Mouse (Mus musculus): ENCODE data around the gene Zc3hav1. TPM values are rescaled to one million over a fixed set of nuclear protein-coding genes. Genes with fewer than 3 reads are reported as not detected.
A peak's percentile ranks its signal among the peaks of the same experiment; 100 is the strongest.

Gene Zc3hav1
- total RNA-seq, 2 experiments from 2014 or later: 2.1 to 2.5 TPM

DNA sequence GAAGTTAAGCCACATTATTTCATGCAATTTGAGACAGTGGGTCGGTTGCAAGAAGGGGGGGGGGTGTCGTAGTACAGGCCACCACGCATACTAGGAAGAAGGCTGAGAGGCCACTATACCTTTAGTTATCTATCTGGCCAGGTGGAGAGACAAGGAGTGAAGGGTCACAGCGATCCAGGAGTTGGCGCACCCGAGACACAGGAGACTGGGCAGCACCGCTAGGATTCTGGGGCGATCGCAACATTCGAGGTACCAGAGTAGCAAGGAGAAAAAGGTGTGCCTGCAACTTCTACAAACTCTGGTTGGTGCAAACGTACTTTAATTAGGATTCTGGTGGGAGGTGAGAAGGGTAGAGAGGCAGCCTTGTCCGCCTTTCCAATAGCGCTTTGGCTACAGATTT is 1.2 kb downstream of the Zc3hav1 start:
- intact Hi-C loops (cut with DNase I): no loop called here
- DNase-seq: no peak

DNA sequence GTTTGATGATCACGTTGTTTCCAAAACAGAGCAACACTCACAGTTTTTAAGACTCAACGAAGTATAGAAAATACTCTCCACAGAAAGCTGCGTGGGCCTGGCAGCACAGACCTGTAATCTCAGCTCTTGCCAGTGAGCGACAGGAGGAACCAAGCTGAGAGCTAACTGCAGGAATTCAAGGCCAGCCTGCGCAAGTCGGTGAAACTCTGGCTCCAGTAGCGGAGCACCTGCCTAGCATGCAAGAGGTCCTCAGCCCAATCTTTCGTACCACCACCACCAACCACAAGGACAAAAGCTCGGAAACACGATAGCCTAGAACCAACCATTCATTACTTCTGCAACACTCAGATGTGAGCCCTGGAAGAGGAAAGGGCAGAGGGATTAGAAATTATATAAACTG is 2.0 kb downstream of the Zc3hav1 start:
- intact Hi-C loops (cut with DNase I): no loop called here
- no peak for DNase-seq

DNA sequence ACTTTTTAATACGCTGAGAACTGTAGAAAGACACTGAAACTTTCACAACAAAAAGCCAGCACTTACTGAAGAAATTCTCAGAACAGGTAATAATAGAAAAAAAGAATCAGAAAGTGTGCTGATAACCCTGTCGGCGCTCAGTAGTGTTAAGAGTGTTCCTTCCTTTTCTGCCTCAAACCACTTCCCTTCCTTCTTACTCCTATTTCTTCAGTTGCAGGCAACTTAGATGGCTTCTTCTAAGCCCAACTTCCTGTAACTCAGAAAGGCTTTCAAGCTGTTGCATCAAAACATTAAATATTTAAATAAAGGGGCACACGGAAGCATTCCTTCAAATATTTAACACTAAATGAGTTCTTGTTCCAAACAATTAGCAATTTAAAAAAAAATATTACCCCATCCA is 2.5 kb downstream of the Zc3hav1 start:
- intact Hi-C loops (cut with DNase I): no loop called here
- no peak for DNase-seq

DNA sequence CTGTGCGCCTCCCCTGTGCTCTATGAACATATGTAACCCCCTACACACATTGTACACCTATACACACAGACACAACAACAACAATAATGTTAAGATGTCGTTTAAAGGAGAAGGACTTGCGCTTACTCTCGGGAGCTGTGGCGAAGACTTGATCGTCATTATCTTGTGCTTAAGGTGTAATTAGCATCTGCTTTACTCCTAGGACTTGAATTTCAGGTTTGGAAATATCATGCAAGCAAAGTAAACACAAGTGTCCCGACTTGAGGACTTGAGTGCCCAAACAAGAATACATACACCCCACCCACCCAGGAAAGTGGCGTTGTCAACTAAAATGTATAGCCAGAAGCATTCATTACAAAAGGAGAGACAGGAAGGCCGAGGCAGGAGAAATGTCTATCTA is 4.6 kb downstream of the Zc3hav1 start:
- no peak for DNase-seq
- intact Hi-C loops (cut with DNase I): no loop called here

DNA sequence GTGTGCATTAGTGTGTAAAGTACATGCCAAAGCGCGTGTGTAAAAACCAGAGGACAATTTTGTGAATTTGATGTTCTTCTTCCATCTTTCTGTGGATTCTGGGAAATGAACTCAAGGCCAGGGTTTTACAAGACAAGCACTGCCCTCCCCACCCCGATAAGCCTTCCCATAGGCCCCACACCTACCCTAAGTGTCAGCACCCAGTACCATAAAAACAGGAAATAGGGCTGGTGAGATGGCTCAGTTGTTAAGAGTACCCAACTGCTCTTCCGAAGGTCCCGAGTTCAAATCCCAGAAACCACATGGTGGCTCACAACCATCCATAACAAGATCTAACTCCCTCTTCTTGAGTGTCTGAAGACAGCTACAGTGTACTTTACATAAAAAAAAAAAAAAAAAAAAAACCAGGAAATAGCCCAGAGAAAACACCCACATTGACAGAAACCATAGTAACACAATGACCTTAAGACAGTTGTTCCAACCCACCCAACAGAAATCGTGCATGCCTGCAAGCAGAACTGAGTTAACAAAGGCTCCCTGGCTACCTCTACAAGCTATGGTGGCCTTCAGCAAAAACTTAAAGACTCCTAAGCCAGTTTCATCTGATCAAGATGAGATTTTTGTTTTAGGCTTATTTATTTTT is 5.5 kb downstream of the Zc3hav1 start:
- no peak for DNase-seq
- intact Hi-C loops (cut with DNase I): no loop called here

DNA sequence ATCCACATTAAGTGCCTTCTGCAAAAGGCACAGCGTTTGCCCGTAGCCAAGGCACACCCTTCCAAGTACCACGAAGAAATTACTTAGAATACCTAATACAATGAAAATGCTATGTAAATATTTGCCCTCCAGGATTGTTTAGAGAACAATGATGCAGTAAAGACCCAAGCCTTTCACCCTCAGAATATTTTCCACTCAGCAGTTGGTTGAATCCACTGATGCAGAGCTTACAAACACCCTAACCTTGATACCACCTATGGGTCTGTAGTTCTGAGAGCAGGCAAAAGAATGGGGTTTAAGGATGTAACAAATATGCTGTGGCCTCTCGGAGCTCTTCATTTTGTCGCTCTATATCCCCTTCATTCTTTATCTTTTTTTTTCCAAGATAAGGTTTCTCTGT is 6.5 kb downstream of the Zc3hav1 start:
- intact Hi-C loops (cut with DNase I): no loop called here
- no peak for DNase-seq

DNA sequence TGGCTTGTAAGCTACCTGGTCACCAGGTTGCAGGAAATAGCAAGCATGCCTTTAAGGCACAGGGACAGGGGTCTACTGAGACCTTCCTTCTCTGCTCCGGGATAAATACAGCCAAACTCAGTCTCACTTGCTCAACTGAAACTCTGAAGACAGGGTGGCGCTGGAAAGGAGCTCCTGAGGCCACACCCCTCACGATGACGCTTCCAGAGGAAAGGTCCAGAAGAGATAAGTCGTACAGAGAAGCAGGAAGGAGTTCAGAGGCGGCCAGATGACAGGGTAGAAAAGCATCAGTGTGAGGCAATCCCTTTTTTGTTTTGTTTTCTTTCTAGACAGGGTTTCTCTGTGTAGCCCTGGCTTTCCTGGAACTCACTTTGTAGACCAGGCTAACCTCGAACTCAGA is 8.6 kb downstream of the Zc3hav1 start:
- intact Hi-C loops (cut with DNase I): no loop called here
- no peak for DNase-seq

DNA sequence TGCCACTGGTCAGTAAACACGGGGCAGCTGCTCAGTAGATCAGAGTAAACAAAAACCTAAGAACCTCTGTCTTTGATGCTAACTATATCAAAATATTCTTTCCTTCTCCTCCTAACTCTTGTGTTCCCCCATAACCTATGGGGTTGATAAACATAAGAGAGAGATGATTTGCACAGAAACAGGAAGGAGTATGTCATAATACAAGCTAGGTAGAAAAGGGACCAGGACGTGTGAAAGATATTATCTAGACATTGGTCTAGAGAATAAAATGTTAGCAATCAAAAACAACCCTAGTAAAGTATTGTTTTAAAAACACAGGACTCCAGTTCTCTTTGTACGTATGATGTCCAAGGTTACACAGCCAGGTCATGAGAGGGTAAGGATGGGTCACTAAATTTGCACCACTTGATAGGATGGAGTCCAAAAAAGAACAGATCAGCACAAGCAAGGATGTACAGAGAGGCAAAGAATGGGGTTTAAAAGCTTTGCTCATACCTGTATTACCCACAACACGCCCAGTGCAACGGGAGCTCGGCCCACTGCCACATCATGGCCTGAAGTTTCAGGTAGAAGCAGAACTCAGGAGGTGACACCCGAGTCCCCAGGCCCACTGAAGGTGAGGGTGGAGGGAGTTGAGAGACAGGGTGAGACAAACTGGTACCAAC is 10.3 kb downstream of the Zc3hav1 start:
- no peak for DNase-seq
- intact Hi-C loops (cut with DNase I): no loop called here

DNA sequence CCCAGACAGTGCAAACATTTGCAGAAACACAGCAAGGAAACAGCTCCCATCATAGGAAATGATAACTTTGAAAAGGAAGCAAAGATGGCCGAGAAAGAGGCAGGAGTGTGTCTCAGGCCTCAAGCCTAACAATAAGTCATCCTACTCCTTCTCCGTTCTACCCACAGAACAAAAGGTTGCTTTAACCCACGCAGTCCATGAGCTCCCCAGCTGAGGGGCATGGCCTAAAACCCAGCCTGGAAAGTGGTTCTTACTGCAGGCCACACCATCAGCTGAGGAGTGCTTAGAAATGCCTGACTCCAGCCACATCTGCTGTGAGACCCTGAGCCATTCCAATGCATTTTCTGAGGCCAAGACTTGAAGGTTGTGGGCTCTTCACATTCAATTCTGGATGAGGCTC is 10.8 kb downstream of the Zc3hav1 start:
- intact Hi-C loops (cut with DNase I): no loop called here

DNA sequence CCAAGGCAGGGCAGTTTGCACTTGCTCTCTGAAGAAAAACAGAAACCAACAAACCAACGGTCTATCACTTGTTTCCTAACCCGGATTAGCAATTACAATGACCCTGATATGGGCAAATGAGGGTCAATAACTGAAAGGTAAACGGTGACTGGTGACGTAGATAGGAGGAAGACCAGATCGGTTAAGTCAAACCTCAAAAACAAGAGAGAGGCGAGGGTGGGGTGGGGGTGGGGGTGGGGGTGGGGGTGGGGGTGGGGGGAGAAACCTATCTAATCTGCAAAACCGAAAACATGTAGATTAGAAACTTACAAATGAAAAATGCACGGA is 11.8 kb downstream of the Zc3hav1 start:
- intact Hi-C loops (cut with DNase I): no loop called here
- DNase-seq: no peak

More for the DNA sequence above, 10.8 kb downstream of the Zc3hav1 start:
- no peak for DNase-seq

DNA sequence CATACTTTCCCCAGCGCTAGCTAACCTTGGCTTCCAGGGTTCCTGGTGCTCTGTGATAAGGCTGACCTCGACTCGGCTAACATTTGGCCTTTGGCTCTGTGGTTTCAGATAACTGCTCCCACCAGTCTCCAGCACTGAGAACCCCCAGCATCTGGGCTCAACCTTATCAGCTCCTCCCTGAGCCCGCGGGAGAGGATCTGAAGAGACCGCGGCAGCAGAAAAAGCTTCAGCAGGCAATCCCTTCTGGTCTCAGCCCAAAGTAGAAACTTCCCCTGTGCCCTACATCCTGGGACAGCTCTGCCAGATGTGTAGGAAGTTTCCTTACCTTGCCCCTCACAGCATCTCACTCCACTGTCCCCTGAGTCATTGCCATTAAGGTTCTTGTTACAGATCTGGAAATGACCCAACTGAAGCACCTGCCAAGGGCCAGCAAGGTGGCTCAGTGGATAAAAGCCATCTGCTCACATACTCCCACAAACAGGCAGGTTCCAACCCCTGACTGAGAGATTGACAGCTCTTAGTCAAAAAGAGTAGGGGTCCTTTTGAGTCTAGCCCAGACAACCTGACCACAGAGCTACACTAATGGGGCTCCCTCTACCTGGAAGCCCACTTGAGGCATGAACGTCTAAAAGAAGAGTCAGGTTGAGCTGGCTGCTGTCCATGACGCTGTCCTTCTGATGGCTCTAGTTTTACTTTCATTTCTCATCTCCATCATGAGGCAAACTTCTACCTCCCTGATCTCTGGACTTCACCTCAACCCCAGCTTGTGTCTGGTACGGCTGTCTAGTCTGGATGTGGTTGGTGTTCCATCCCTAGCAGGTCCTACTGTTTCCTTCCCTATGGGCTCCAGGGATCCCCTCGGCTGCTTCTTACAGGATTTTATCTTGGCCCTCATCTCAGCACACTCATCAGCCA is 12.4 kb downstream of the Zc3hav1 start:
- intact Hi-C loops (cut with DNase I): no loop called here
- DNase-seq: no peak

DNA sequence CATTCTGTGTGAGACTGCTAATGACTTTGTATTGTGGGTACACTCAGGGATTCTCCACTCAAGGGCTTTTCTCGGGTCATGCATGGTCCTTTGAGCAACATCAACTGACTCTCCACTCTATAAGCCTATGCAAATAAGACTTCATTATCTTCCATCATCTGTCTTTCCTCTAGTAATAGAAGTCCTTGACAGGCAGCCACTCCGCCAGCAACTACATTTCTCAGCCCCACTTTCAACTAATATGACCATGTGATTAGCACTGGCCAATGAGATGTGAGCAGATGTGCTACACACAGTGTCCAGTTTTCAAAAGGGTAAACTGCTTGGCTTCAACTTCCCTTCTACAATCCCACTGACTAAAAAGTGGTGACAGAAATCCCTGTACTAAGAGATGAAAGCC is 15.3 kb downstream of the Zc3hav1 start:
- DNase-seq: no peak
- intact Hi-C loops (cut with DNase I): no loop called here

DNA sequence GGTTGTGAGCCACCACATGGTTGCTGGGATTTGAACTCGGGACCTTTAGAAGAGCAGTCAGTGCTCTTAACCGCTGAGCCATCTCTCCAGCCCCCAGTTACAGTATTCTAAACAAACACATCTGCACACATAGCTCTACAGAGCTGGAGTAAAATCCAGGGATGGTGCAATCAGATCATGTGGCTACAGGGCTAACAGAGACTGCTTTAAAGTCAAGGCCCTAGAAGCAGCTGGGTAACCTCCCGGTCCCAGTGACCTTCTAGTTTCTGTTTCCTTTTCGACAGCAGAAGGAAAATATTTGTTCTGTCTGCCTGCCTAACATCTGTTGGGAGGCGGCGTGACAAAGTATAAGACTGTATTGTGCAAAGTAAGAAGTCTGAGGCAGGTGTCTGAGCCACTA is 16.5 kb downstream of the Zc3hav1 start:
- DNase-seq: no peak

DNA sequence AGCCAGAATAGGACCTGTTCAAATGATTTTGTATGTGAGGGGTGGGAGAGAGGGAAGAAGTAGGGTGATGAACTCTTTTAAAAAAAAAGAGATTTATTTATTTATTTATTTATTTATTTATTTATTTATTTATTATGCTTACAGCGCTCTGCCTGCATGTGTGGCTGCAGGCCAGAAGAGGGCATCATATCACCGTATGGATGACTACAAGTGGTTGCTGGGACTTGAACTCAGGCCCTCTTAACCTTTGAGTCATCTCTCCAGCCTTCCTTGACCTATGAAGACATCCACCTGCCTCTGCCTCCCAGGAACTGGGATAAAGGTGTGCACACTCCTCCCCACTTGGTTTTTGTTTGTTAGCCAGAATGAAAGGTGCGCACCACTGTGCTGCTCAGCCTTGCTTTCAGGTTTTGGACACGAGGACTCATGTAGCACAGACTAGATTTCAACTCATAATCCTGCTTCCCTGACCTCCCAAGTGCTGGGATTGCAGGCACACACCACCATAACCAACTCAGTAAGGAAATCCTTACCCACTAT is 17.2 kb downstream of the Zc3hav1 start:
- intact Hi-C loops (cut with DNase I): no loop called here

More for the DNA sequence above, 16.5 kb downstream of the Zc3hav1 start:
- intact Hi-C loops (cut with DNase I): no loop called here

DNA sequence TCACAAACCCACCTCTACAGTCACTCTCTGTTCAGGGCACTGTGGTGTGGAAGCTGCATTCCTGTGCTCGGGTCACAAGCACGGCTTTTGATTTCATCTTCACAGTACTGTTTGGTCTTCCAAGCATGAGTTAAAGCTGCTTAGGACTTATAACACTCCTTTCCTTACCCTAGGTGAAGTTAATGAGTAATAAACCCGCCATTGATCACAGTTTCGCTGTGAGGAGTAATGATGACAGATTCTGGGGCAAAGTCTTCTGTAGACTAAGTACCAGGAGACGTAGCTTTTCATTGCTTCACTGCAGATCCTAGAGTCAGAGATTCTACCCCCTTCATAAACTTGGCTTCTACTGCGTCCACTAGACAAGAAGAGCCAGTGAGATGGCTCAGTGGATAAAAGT is 19.1 kb downstream of the Zc3hav1 start:
- intact Hi-C loops (cut with DNase I): no loop called here
- DNase-seq: no peak

More for the DNA sequence above, 17.2 kb downstream of the Zc3hav1 start:
- no peak for DNase-seq

DNA sequence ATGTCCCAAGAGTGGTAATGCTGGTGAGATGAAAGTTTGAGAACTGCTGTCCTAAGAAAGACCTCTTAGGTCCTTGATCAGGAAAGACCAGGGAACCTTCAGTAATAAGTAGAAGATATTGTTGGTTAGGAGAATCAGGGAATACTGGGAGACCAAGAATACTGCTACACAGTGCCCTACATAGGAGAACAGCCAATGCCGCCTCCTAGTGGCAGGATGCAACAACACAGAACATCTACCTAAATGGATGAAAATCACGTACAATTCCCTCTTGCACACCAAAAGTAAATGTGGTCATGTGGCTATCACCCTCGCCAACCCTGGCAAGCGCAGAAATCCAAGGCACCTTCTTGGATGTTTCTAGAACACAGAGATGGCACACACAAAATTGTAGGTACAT is 27.8 kb downstream of the Zc3hav1 start:
- peak; percentile 50 for DNase-seq
- intact Hi-C loops (cut with DNase I): loop anchor here (10.0 kb wide), 1 partner anchor 162 kb away; no protein-coding TSS in a partner anchor

DNA sequence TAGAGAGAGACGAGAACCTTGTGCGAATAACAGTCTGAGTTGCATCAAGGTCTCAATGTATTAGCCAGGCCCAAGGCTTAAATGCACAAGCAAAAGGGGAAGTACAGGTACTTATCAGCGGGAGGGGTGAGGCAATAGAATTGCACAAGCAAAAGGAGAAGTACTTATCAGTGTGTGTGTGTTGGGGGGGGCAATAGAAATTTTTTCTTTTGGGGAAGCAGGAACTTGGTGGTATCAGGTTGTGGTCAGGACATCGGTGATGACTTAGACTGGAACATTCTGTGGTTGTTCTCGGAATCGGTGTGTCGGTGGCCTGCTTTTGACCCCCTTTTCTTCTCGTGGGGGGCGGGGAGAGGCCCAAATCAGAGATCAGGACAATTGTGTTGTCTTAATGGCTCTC is 33.8 kb downstream of the Zc3hav1 start:
- no peak for DNase-seq
- intact Hi-C loops (cut with DNase I): loop anchor here (10.0 kb wide), 1 partner anchor 156 kb away; no protein-coding TSS in a partner anchor

DNA sequence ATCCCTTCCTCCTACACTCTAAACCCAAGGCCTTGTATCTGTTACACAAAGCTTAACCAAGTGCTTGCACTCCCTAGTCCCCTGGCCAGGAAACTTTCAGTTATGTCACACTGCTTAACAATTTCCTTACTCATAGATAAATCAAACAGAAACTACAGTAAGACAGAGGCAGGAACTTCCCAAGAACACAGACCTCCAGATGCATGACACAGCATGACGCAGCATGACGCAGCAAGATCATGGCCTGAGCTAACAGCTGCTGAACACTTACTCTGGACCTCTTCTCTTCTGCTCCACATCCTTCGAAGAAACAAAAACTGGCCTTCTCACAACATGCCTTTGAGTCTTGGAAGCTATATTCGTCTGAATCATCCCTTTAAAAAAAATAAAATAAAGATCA is 38.4 kb downstream of the Zc3hav1 start:
- intact Hi-C loops (cut with DNase I): no loop called here
- no peak for DNase-seq

DNA sequence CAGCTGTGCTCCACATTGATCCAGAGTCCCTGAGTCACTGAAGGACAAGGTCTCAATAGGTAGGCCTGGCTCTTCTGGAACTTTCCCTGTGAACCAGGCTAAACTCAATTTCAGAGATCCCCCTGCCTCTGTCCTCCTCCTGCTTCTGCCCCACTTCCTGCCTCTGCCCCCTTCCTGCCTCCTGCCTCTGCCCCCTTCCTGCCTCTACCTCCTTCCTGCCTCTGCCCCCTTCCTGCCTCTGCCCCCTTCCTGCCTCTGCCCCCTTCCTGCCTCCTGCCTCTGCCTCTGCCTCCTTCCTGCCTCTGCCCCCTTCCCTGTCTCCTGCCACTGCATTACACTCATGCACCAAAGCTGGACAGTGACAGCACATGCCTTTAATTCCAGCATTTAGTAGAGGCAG is 44.7 kb downstream of the Zc3hav1 start:
- intact Hi-C loops (cut with DNase I): no loop called here
- DNase-seq: no peak

DNA sequence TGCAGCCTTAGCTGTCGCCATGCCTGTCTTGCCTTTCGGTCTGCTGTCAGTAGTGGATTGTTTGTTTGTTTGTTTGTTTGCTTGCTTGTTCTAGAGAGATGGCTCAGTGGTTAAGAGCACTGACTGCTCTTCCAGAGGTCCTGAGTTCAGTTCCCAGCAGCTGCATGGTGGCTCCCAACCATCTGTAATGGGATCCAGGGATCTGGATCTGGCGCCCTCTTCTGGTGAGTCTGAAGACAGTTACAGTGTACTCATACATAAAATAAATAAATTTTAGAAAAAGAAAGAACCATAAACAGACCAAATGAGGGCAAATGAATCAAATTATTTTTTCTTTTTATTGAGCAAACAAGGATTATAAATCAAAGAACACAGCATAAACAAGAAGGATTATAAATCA is 49.4 kb downstream of the Zc3hav1 start:
- intact Hi-C loops (cut with DNase I): no loop called here
- DNase-seq: no peak

DNA sequence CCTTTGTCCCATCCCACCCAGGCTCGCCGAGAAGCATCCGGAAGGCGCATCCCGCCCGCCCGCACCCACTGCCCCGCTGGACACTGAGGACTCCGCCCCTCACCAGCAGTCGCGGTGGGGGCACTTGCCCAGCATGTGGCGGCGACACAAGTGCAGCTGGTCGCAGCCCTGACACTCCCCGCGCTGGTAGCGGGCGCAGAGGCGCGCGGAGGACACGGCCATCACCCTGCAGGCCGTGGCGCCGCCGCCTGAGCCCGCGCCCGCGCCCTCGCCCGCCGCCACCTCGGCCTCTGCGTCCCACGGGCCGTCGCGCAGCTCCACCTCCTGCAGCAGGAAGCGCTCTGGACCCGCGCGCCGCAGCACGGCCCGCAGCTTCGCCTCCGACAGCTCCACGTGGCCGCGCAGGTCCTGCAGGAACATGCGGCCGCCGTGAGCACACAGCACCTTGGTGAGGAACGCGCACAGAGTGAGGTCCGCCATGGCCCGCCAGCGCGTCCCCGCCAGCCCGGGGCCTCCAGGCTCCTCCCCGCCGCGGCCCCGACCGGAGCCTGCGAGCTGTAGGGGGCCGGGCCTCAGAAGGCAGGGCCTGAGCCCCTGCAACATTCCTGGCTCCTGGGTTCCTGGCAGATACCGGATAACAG is 55.5 kb downstream of the Zc3hav1 start, which contains the start of gene Zc3hav1l:
Zc3hav1l (minus strand) TSS at position 499 of the 641 bp plus-strand sequence.
- intact Hi-C loops (cut with DNase I): no loop called here
- DNase-seq: peak; percentile 72

Data from left cerebral cortex, postnatal 4 days (tissue).